Mouse (Mus musculus) thymus, postnatal 25 days (tissue): Measurements from ENCODE around the gene Retsat.

Experiments used
- DNase-seq: peaks from one replicate; pipeline ENCODE4 v3.0.0; 2022

Retsat gene

GRCm38 (mm10) chr6:72597956-72598753, at the start of gene Retsat, which contains the start of gene Elmod3:
Gene Retsat (plus strand): TSS chr6:72598475.
Gene Elmod3 (minus strand): TSS chr6:72598413.
- peak; percentile 84 for DNase-seq

GRCm38 (mm10) chr6:72549041-72549580, 49.2 kb upstream of the Retsat start:
- no peak for DNase-seq

- no peak for DNase-seq
Measured at GRCm38 (mm10) chr6:72550025-72550424, 48.2 kb upstream of the Retsat start.

GRCm38 (mm10) chr6:72550503-72551100, 47.7 kb upstream of the Retsat start:
- DNase-seq: no peak

GRCm38 (mm10) chr6:72552171-72553078, 45.9 kb upstream of the Retsat start:
- DNase-seq: peak; percentile 68

GRCm38 (mm10) chr6:72553079-72553412, 45.2 kb upstream of the Retsat start:
- DNase-seq: no peak

- DNase-seq: no peak
Measured at GRCm38 (mm10) chr6:72560801-72561200, 37.5 kb upstream of the Retsat start.

GRCm38 (mm10) chr6:72562486-72562885, 35.8 kb upstream of the Retsat start:
- DNase-seq: peak; percentile 16

- no peak for DNase-seq
Measured at GRCm38 (mm10) chr6:72562894-72563293, 35.4 kb upstream of the Retsat start.

GRCm38 (mm10) chr6:72565506-72565905, 32.8 kb upstream of the Retsat start:
- DNase-seq: no peak

GRCm38 (mm10) chr6:72566044-72566443, 32.2 kb upstream of the Retsat start:
- DNase-seq: peak; percentile 87

- DNase-seq: peak; percentile 17
Measured at GRCm38 (mm10) chr6:72567508-72567907, 30.8 kb upstream of the Retsat start.

- no peak for DNase-seq
Measured at GRCm38 (mm10) chr6:72568736-72569135, 29.5 kb upstream of the Retsat start.

- DNase-seq: no peak
Measured at GRCm38 (mm10) chr6:72570644-72571397, 27.5 kb upstream of the Retsat start.

- no peak for DNase-seq
Measured at GRCm38 (mm10) chr6:72571826-72572225, 26.4 kb upstream of the Retsat start.

- DNase-seq: no peak
Measured at GRCm38 (mm10) chr6:72576041-72576440, 22.2 kb upstream of the Retsat start.

GRCm38 (mm10) chr6:72581625-72582382, 16.5 kb upstream of the Retsat start:
- no peak for DNase-seq

- DNase-seq: no peak
Measured at GRCm38 (mm10) chr6:72583211-72583839, 14.9 kb upstream of the Retsat start.

- DNase-seq: no peak
Measured at GRCm38 (mm10) chr6:72584154-72584553, 14.1 kb upstream of the Retsat start.

GRCm38 (mm10) chr6:72586701-72587100, 11.6 kb upstream of the Retsat start:
- DNase-seq: no peak

- DNase-seq: no peak
Measured at GRCm38 (mm10) chr6:72588307-72588706, 10.0 kb upstream of the Retsat start.
